ENCODE assay signal across 27 mouse cellular contexts in genomic region chr10:7874194-7874593, GRCm38 (mm10). TPM values are rescaled to one million over a fixed set of nuclear protein-coding genes. Genes with fewer than 3 reads are reported as not detected.
DNase-seq lines count a peak whose midpoint lies in the region; ATAC-seq lines count a peak whose summit lies in the region.
"Had no signal": no experiment of that assay in that cellular context is flagged by ENCODE, and none has a peak within 500 bp of the region (broad histone marks: within the 10 kb centered on the region; RNA-seq: fewer than 3 reads in every experiment).

No protein-coding gene starts in this region.

- peak; percentile 6 for DNase-seq in limb, embryonic 11.5 days (ENCODE audit: low spot score)
- DNase-seq in limb, embryonic 10.5 days (ENCODE audit: low spot score), result no peak
- no peak for DNase-seq in lung, postnatal 4 days
- DNase-seq in urinary bladder, postnatal 14 days (ENCODE audit: low spot score), result peak; percentile 1
- no peak for DNase-seq in urinary bladder, postnatal 36 days (ENCODE audit: low spot score in 2 of 2)
- DNase-seq: adrenal gland, adult 8-10 months; adrenal gland, postnatal 25 days; cerebellum, adult 11-12 months; cerebellum, adult 8-10 months; cerebellum, postnatal 10 days; cerebellum, postnatal 36 days; embryo, embryonic 11 days; forebrain, postnatal 0 days; gastrocnemius, adult 2 months; gastrocnemius, postnatal 14 days; heart, adult 11 months; heart, postnatal 14 days; heart, postnatal 4 days had no signal

- no peak overlapping the region for H3K4me3 ChIP-seq in limb, embryonic 11.5 days (ENCODE audit: low read depth, low read length)
- no peak overlapping the region for H3K4me3 ChIP-seq in limb, embryonic 10.5 days
- H3K4me3 ChIP-seq in lung, embryonic 16.5 days (ENCODE audit: low read length), result no peak overlapping the region
- H3K4me3 ChIP-seq: embryonic facial prominence, embryonic 10.5 days; embryonic facial prominence, embryonic 13.5 days; erythroblast, embryonic 14.5 days; forebrain, embryonic 13.5 days; gastrocnemius, adult 2 months; heart, embryonic 13.5 days had no signal

- H3K27me3 ChIP-seq in limb, embryonic 11.5 days (ENCODE audit: control insufficient read depth, insufficient read depth, low read length), result no peaks in the 10 kb centered on the region; the same call in 1 of the 2 replicates
- H3K27me3 ChIP-seq in limb, embryonic 10.5 days (ENCODE audit: low read depth, poor library complexity, severe bottlenecking), result peaks cover 9% of the 10 kb centered on the region
- no peaks in the 10 kb centered on the region; the same call in 1 of the 2 replicates for H3K27me3 ChIP-seq in lung, embryonic 16.5 days (ENCODE audit: control insufficient read depth, insufficient read depth, low read depth, low read length)
- H3K27me3 ChIP-seq: forebrain, embryonic 13.5 days had no signal

- 90% methylated on average over 7 of the region's 7 CpGs for WGBS in limb, embryonic 11.5 days
- WGBS in limb, embryonic 10.5 days, result 89% methylated on average over 7 of the region's 7 CpGs
- WGBS in lung, embryonic 16.5 days, result 57% methylated on average over 7 of the region's 7 CpGs

- no peak overlapping the region for H3K4me2 ChIP-seq in limb, embryonic 11.5 days (ENCODE audit: low read depth, severe bottlenecking)
- no peak overlapping the region for H3K4me2 ChIP-seq in lung, embryonic 16.5 days (ENCODE audit: low read depth, low read length)
- H3K4me2 ChIP-seq: embryonic facial prominence, embryonic 13.5 days; forebrain, embryonic 13.5 days; heart, embryonic 13.5 days; hindbrain, embryonic 14.5 days had no signal

- no peaks in the 10 kb centered on the region for H3K4me1 ChIP-seq in limb, embryonic 11.5 days (ENCODE audit: control insufficient read depth, insufficient read depth, low read length)
- H3K4me1 ChIP-seq in limb, embryonic 10.5 days, result peaks cover 8% of the 10 kb centered on the region; the same call in 1 of the 2 replicates
- H3K4me1 ChIP-seq in lung, embryonic 16.5 days (replicated peaks; ENCODE audit: control insufficient read depth, insufficient read depth, low read length), result 0 out of 2 replicates have a peak, but pooled peaks cover 5% of the 10 kb centered on the region

- no peak overlapping the region for H3K9ac ChIP-seq in limb, embryonic 11.5 days (ENCODE audit: low read length)
- H3K9ac ChIP-seq in lung, embryonic 16.5 days (ENCODE audit: low read length), result no peak overlapping the region
- H3K9ac ChIP-seq: embryonic facial prominence, embryonic 13.5 days; forebrain, embryonic 13.5 days; forebrain, postnatal 0 days; heart, embryonic 13.5 days; hindbrain, embryonic 14.5 days had no signal

- H3K36me3 ChIP-seq in limb, embryonic 11.5 days (ENCODE audit: control insufficient read depth, insufficient read depth, low read length), result no peaks in the 10 kb centered on the region
- no peaks in the 10 kb centered on the region for H3K36me3 ChIP-seq in limb, embryonic 10.5 days
- H3K36me3 ChIP-seq in lung, embryonic 16.5 days (ENCODE audit: control insufficient read depth, insufficient read depth, low read length), result no peaks in the 10 kb centered on the region
- H3K36me3 ChIP-seq: embryonic facial prominence, embryonic 10.5 days; embryonic facial prominence, embryonic 13.5 days; heart, embryonic 13.5 days had no signal

- no peak overlapping the region for H3K27ac ChIP-seq in limb, embryonic 11.5 days (replicated peaks; ENCODE audit: low read depth, low read length)
- no peak overlapping the region for H3K27ac ChIP-seq in limb, embryonic 10.5 days
- H3K27ac ChIP-seq in lung, embryonic 16.5 days (ENCODE audit: low read length), result no peak overlapping the region
- H3K27ac ChIP-seq: embryonic facial prominence, embryonic 10.5 days; embryonic facial prominence, embryonic 13.5 days; forebrain, embryonic 13.5 days; gastrocnemius, adult 2 months; heart, embryonic 13.5 days; hindbrain, embryonic 14.5 days; hindbrain, postnatal 0 days had no signal

- ATAC-seq in limb, embryonic 11.5 days (ENCODE audit: insufficient number of reproducible peaks, low FRiP score, low TSS enrichment, low read depth), result no peak
- peak; percentile 86 for ATAC-seq in lung, embryonic 16.5 days (ENCODE audit: low read depth)
- ATAC-seq: activated CD4-positive, CD25-positive, alpha-beta regulatory T cell, adult 4 months; forebrain, embryonic 13.5 days; forebrain, postnatal 0 days; hindbrain, postnatal 0 days had no signal

- no peaks in the 10 kb centered on the region for H3K9me3 ChIP-seq in limb, embryonic 11.5 days (ENCODE audit: control insufficient read depth, low read length)
- no peaks in the 10 kb centered on the region for H3K9me3 ChIP-seq in limb, embryonic 10.5 days (replicated peaks)
- no peaks in the 10 kb centered on the region for H3K9me3 ChIP-seq in lung, embryonic 16.5 days (ENCODE audit: control insufficient read depth, low read length)
- H3K9me3 ChIP-seq: embryonic facial prominence, embryonic 10.5 days; embryonic facial prominence, embryonic 13.5 days; forebrain, embryonic 13.5 days had no signal

RNA-seq across cellular contexts. Expression of gene Zc3h12d, which starts 41.9 kb away (rescaled TPM):
- 0.07 TPM in 2 replicates for polyA plus RNA-seq in limb, embryonic 11.5 days (2014; fragmentation: Nextera tagmentation; extraction: Ambion mirVana)
- polyA plus RNA-seq in limb, embryonic 10.5 days (2016; fragmentation: Nextera tagmentation; extraction: Ambion mirVana), result not detected in 2 replicates
- polyA plus RNA-seq in lung, embryonic 16.5 days (2015; fragmentation: Nextera tagmentation; extraction: Ambion mirVana), result 0.06 and 0.13 TPM in 2 replicates
- polyA plus RNA-seq: erythroblast, embryonic 14.5 days; forebrain, embryonic 13.5 days had no signal

Comparison
In these comparisons a context has a peak if more than half of its experiments do, and no peak if none do; other contexts are left out.
1. DNase-seq: peak in limb, embryonic 11.5 days (single experiment) and urinary bladder, postnatal 14 days (single experiment); none in limb, embryonic 10.5 days (single experiment), lung, postnatal 4 days (0 of 2) and urinary bladder, postnatal 36 days (0 of 2).